Mouse (Mus musculus) liver, embryonic 18 days (tissue): Measurements from ENCODE around the gene 1700012P22Rik. TPM values are rescaled to one million over a fixed set of nuclear protein-coding genes. Genes with fewer than 3 reads are reported as not detected.

Experiments used
- polyA plus RNA-seq: library from polyadenylated mRNA; depleted of rRNA; stranded (reverse); fragments of >200 nt; gene quantifications from 2 replicates; pipeline ENCODE4 v1.2.3, GENCODE M21; 2012; rRNA removed

Gene 1700012P22Rik
- not detected in 2 replicates for polyA plus RNA-seq

DNA sequence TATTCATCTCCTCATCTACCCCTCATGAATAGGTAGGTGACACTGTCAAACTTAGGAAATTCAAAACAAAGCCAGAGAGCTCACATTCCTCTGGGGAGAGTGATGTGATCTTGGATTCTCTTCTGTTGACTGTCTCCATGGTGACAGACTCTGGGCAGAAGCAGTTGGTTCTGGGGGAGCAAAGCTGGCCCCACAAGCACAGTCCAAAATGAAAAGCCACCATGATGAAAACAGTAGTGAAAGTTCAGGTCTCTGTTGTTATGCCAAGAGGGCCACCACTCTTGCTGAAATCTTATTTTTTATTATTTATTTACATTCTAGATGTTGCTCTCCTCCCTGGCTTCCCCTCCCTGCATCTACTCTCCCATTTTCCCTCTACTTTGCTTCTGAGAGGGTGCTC lies at the start of gene 1700012P22Rik:
1700012P22Rik (minus strand) TSS at position 101 of the 400 bp plus-strand sequence.

DNA sequence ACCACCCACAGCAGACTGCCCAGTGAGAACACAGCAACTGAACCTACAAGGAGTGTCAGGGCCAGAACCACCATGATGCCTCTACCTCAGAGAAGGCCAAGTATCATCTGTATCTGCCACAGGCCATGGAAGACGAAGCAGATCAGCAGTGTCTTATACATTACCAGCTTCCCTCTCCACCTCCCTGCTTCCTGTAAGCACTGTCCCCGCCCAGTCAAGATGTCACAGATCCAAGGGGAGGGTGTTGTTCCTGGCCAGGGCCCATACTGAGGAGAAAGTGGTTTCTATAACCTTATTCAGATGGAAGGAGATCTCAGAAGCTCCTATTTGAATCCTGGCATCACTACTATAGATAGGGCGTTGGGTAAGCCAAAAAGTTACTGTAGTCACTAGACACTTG lies 25.1 kb upstream of the 1700012P22Rik start, which contains the start of gene Aadacl3:
Aadacl3 (minus strand) TSS at position 101 of the 400 bp plus-strand sequence.

DNA sequence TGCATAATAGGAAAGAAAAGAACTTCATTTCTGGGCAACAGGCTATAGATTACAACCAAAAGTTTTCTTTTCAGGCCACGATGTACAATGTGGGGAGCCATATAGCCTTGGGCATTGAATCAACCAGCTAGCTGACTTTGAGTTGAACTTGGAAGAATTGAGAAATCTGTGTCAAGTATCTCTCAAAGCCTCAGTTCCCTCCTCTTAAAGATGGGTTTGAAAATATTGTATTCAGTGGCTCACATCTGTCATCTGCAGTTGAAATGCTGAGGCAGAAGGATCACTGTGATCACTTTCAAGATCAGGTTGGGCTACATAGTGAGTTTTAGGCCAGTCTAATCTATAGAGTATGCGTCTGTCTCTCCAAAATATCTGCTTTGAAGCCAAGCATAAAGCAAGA lies 14.6 kb upstream of the 1700012P22Rik start, which contains the start of gene Gm9944:
Gm9944 (minus strand) TSS at position 101 of the 400 bp plus-strand sequence.

DNA sequence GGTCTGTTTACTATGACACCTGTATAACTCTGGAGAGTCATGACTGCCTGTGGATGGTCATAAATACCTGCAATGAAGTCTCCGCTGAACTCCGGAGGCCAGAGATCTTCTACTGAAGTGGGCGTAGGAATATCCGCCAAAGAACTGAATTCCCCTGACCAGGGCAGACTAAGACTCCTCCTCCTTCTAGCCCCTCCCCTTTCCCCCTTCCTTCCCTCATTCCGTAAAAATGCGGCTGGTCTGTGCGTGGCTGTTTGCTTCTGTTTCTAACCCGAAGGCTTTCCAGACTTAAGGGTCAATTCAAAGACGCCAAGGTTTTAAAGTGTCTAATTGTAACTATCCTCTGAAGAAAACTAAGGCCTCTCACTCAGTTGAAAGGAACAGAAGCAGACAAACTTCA lies 30.3 kb downstream of the 1700012P22Rik start, which contains the start of gene Pramef12:
Pramef12 (minus strand) TSS at position 175 of the 400 bp plus-strand sequence.

DNA sequence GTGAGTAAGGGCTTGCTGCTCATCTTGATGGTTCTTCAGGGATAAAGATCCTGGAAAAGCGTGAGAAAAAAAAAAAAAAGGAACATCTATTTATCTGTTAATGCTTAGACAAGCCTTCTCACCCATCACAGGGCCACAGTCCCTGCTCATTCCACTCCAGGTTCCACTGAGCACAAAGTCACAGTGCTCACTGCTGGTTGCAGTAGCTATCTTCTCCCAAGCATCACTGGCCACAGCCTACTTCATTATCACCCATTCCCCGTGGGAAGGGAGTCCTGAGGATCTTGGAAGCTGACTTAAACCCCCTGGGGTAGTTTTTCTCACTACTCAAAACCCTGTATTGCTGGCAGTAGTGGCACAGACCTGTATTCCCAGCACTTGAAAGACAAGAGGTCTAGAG lies 60.7 kb downstream of the 1700012P22Rik start, which contains the start of gene Pramef20:
Pramef20 (minus strand) TSS at position 23 of the 400 bp plus-strand sequence.

Other genes starting within 250 kb of the 1700012P22Rik start
- not detected in 2 replicates for gene Oog2, start 248.1 kb downstream of the 1700012P22Rik start, polyA plus RNA-seq
- not detected in 2 replicates for gene C87977, start 225.5 kb downstream of the 1700012P22Rik start, polyA plus RNA-seq
- gene Pramel5, start 158.3 kb downstream of the 1700012P22Rik start, polyA plus RNA-seq = not detected in 2 replicates
- not detected in 2 replicates for gene Gm13128, start 108.5 kb downstream of the 1700012P22Rik start, polyA plus RNA-seq
- gene Gm13119, start 80.8 kb downstream of the 1700012P22Rik start, polyA plus RNA-seq = not detected in 2 replicates
- gene Pramef20, start 60.8 kb downstream of the 1700012P22Rik start, polyA plus RNA-seq = not detected in 2 replicates
- gene Pramef12, start 30.3 kb downstream of the 1700012P22Rik start, polyA plus RNA-seq = not detected in 2 replicates
- not detected in 2 replicates for gene Gm9944, start 14.5 kb upstream of the 1700012P22Rik start, polyA plus RNA-seq
- not detected in 2 replicates for gene Aadacl3, start 25.0 kb upstream of the 1700012P22Rik start, polyA plus RNA-seq
- gene 9430007A20Rik, start 81.0 kb upstream of the 1700012P22Rik start, polyA plus RNA-seq = not detected in 2 replicates
- gene Gm13124, start 126.4 kb upstream of the 1700012P22Rik start, polyA plus RNA-seq = not detected in 2 replicates
- not detected in 2 replicates for gene Aadacl4, start 174.9 kb upstream of the 1700012P22Rik start, polyA plus RNA-seq
- gene Gm436, start 247.6 kb upstream of the 1700012P22Rik start, polyA plus RNA-seq = not detected in 2 replicates